Mouse (Mus musculus) bone marrow, adult 2 months (tissue): Measurements from ENCODE around the gene Ddah1. TPM values are rescaled to one million over a fixed set of nuclear protein-coding genes. Genes with fewer than 3 reads are reported as not detected.

Source experiments
- H3K27ac ChIP-seq: fragments of 200-500 bp; 2 replicates; pipeline ENCODE4 v1.5.1; 2012; ENCODE audit warnings: low read depth, mild to moderate bottlenecking, control low read depth, inconsistent platforms, low read length; ENCODE audit not compliant: control insufficient read depth, poor library complexity, insufficient read depth
- H3K4me1 ChIP-seq: fragments of 200-500 bp; 2 replicates; pipeline ENCODE4 v1.6.1; 2011; ENCODE audit warnings: low read length; ENCODE audit not compliant: control insufficient read depth, insufficient read depth
- H3K4me3 ChIP-seq: fragments of 200-500 bp; replicated peaks from 2 replicates; pipeline ENCODE3; 2011; ENCODE audit warnings: mild to moderate bottlenecking, low read depth, low read length, control low read depth; ENCODE audit not compliant: control insufficient read depth
- CTCF ChIP-seq: fragments of 200-500 bp; IDR thresholded peaks from 2 replicates; pipeline ENCODE4 v1.5.1; 2011; ENCODE audit warnings: low read length, control low read depth; ENCODE audit not compliant: control insufficient read depth, insufficient read depth
- POLR2A ChIP-seq: fragments of 200-500 bp; IDR thresholded peaks from 2 replicates; pipeline ENCODE4 v1.6.1; 2011; ENCODE audit warnings: low read depth, mild to moderate bottlenecking, control low read depth, low read length, borderline replicate concordance; ENCODE audit not compliant: control insufficient read depth
- WGBS: fragments of 180-500 bp; shearing (Covaris S2); methylation state at CpG from one replicate; pipeline ENCODE4 v1.1.7; 2018; 5-methylcytosine and 5-hydroxymethylcytosine counted together
- polyA plus RNA-seq: library from polyadenylated mRNA; stranded (reverse); fragments of >200 nt; gene quantifications from 2 replicates; pipeline ENCODE4 v1.2.4, GENCODE M21; 2011; ENCODE audit warnings: low replicate concordance; ENCODE audit not compliant: missing spikeins, insufficient read depth, insufficient read length

Ddah1 gene
- polyA plus RNA-seq, 1 experiment, result 2.4 TPM

DNA sequence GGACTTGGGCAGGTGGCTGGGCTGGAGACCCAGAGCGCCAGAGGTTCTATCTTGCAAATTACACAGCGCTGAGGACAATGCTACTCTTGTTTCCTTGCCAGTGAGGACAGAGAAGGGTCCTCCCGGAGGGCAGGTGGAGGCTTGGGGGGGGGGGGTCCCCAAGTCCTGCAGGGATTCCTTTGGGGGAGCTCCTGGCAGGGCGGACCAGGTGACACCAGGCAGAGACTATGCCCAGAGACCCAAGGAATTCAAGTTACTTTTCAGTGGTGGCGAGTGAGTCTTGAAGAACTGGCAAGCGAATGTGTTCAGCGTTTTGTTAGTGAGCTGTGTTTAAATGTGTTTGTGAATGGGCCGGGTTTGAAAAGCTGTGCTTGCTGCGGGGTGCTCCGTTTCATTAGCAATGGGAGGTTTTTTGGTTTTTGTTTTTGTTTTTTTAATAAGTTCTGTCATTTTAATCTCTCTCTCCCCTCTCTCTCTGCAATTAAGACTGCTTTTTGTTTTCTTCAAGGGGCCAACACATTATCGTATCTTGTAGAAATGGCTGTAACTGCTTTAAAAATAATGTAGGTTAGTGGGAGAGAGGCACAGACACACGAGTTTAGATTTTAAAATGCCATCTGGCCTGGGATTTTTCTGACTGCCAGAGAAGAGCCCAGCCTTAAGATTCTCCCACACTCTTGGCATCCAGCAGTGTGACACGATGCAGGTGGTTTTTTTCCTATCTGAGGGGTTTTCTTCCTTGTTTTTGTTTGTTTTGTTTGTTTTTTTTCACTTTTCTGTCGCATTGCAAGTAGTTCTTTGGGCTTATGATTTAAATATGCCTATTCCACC is 1.1 kb downstream of the Ddah1 start:
- Histone ChIP-seq H3K4me1 (no peaks in the 10 kb centered on the region), H3K4me3 (no peak overlapping the region), H3K27ac (no peak overlapping the region)
- TF ChIP-seq POLR2A, result no peak
- TF ChIP-seq CTCF, result no peak
- 27% methylated on average over 14 of the region's 14 CpGs for WGBS

DNA sequence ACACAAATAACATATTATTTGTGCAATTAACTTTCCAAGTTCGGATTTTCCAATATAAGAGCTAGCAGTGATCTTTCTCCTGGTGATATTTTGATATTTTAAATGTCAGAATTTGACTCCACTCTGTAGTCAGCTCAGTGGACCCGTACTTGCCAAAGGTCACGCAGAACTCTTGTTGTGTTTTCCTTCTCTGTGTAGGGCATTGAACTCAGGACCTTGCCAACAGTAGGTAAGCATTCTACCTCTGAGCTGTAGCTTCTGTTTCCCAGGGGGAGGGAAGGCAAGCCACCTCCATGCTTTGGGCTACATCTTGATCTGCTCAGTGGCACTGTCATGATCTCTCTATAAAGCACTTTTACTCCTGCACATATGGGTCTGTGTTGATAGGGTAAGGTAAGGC is 2.1 kb downstream of the Ddah1 start:
- H3K4me3 ChIP-seq, result no peak overlapping the region
- no peak overlapping the region for H3K27ac ChIP-seq
- WGBS, result 79% methylated on average over 3 of the region's 3 CpGs
- no peaks in the 10 kb centered on the region for H3K4me1 ChIP-seq
- TF ChIP-seq POLR2A (no peak), CTCF (no peak)

DNA sequence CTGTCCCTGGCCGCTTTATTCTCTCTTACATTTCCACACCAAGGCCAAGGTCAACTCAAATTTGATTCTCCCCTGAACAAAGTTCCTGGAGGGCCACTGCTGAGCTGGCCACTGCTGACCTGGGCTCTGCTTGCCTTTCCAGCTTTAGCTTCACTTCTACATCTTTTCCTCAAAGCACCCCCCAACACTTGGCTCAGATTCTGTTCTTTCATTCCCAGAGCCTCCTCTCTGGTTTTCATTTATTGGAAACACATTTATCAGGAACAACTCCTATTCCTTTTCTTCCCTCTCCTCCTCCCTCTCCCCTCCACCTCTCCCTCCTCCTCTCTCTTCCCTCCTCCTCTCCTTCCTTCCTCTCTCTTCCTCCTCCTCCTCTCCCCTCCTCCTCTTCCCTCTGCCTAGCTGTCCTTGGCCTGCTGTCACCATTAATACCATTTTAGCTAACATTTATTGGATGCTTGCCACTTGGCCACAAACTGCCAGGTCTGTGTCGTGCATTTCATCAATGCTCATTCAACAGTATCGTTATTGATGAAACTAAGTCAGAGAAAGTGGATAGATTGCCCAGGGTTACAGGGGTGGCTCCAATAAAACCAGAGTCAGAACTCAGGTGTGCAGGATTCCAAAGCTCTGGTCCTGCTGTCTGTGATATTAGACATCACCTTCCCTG is 3.2 kb downstream of the Ddah1 start:
- Histone ChIP-seq H3K4me3 (no peak overlapping the region), H3K4me1 (no peaks in the 10 kb centered on the region), H3K27ac (no peak overlapping the region)
- 75% methylated on average over 3 of the region's 3 CpGs for WGBS
- no peak for TF ChIP-seq CTCF

DNA sequence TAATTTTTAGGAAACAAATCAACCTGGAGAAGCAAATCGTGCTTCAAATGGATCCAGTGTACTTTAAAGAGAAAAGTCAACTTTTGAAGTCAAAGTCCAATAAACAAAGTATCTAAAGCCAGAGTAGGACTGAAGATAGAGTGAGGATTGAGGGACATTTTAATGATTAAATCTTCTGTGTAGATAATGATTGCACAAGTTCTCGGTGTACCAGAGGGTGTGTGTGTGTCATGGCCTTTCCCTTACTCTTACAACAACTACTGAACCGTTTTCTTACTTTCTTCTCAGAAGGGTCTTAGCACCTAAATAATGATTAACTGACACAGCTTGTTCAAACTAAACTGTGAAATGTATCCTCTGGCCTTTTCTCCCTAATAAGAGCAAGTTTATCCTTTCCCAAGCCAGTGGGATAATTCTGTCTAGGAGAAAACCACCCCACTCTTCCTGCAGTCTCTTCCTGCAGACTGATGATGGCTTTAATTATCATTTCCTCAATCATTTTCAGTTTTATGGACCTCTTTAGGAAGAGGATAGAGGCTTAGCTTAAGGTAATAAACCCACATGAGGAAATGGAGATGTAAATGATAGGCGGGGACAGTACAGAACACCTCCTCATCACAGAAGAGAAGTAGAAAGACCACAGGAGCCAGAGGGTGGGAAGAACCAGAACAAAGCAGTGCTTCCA is 4.6 kb downstream of the Ddah1 start:
- Histone ChIP-seq H3K4me1 (no peaks in the 10 kb centered on the region), H3K4me3 (no peak overlapping the region), H3K27ac (no peak overlapping the region)
- 70% methylated on average over 4 of the region's 4 CpGs for WGBS
- no peak for TF ChIP-seq POLR2A
- TF ChIP-seq CTCF, result no peak

DNA sequence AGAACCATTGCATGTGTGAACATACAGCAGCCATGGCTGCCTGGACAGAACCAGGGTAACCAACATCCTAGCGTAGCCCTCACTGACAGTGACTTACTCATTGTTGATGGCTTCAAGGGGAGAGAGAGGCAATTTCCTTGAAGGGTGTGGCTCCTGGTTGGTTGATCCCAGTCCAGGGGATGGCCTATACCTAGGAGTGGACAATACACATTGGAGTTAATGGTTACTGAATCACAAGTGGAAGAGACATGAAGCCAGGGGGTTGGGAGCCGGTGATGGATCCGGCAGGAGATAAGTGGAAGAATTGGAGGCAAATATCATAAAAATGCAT is 5.1 kb downstream of the Ddah1 start:
- H3K4me3 ChIP-seq, result no peak overlapping the region
- 94% methylated on average over 3 of the region's 3 CpGs for WGBS

DNA sequence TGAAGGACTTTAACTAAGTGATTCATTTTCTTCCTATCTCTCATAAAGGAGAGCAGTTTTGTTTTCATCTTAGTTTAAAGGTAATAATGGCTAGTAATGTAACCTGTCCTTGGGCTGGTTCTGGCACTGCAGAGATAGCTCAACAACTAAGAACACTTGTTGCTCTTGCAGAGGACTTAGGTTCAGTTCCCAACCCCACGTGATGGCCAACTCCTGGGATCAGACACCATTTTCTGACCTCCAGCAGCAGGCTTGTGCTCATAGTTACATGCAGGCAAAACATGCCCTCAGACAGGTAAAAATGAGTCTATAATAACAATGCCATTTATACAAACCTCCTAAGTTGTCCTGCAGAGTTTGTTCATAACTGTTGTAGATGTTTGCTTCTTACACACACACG is 5.9 kb downstream of the Ddah1 start:
- 82% methylated on average over 2 of the region's 2 CpGs for WGBS
- Histone ChIP-seq H3K27ac (no peak overlapping the region), H3K4me1 (no peaks in the 10 kb centered on the region), H3K4me3 (no peak overlapping the region)
- TF ChIP-seq CTCF, result no peak
- TF ChIP-seq POLR2A, result no peak

More for the DNA sequence above, 5.1 kb downstream of the Ddah1 start:
- no peak for TF ChIP-seq CTCF
- TF ChIP-seq POLR2A, result no peak
- no peaks in the 10 kb centered on the region for H3K4me1 ChIP-seq
- H3K27ac ChIP-seq, result no peak overlapping the region

DNA sequence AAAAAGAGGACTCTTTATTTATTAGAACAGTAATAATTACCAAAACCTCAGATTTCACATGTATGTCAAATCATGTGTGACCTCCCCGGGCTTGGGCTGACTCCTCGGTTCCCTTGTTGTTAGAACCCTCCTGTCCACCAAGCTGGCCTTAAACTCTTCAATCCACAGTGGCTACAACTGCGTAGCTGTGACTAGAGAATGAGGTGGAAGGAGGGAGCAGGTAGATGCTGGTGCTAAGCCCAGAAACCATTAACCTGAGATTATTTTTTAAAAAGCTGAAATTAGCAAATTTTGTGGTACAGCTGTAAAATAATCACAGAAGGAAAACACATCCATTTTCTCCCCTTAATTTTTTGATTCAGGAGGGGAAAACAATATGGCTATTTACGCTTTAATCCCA is 10.0 kb downstream of the Ddah1 start:
- no peak overlapping the region for H3K27ac ChIP-seq
- WGBS, result 81% methylated on average over 4 of the region's 4 CpGs
- no peak overlapping the region for H3K4me3 ChIP-seq
- H3K4me1 ChIP-seq, result no peaks in the 10 kb centered on the region
- no peak for TF ChIP-seq POLR2A
- no peak for TF ChIP-seq CTCF

DNA sequence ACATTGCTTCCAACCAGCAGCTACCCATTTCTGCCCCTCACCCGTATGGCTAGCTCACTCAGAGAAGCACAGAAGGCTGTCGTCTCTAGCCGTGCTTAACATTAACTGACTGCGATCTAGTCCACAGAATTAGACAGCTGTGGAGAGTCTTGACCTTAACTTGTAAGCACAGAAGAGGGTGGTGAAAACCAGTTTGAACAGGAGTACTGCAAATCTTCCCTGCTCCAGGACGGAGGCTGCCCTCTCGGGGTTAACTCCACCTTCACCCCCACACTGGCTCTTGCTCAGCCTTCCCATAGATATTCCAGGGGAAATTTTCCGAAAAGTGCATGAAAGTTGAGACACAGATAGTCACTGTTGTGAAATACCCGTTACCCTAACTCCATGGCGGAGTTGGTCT is 14.9 kb downstream of the Ddah1 start:
- WGBS, result 84% methylated on average over 9 of the region's 9 CpGs
- no peak overlapping the region for H3K4me3 ChIP-seq
- TF ChIP-seq CTCF (no peak), POLR2A (no peak)
- H3K27ac ChIP-seq, result no peak overlapping the region
- H3K4me1 ChIP-seq, result no peaks in the 10 kb centered on the region
